Mouse (Mus musculus) testis, postnatal 10 days (tissue): ENCODE measurements around the gene Osmr.
"Not testable (repeated sequence)": the region's sequence is repeated elsewhere in the genome, so short reads cannot be mapped to it uniquely, and the experiment has no call there.

Source experiments
- DNase-seq: peaks from one replicate; pipeline ENCODE4 v3.0.0; 2021; ENCODE audit warnings: low spot score

The Osmr gene

GRCm38 (mm10) chr15:6861617-6862016, 13.2 kb downstream of the Osmr start:
- DNase-seq, result no peak

- no peak for DNase-seq
These were observed 15.0 kb downstream of the Osmr start for GRCm38 (mm10) chr15:6859781-6860180.

- DNase-seq, result no peak
These were observed 15.9 kb downstream of the Osmr start for GRCm38 (mm10) chr15:6858871-6859270.

- no peak for DNase-seq
These were observed 17.4 kb downstream of the Osmr start for GRCm38 (mm10) chr15:6857270-6857905.

- no peak for DNase-seq
These were observed 24.9 kb downstream of the Osmr start for GRCm38 (mm10) chr15:6849851-6850250.

GRCm38 (mm10) chr15:6840199-6840598, 34.6 kb downstream of the Osmr start:
- no peak for DNase-seq

DNA sequence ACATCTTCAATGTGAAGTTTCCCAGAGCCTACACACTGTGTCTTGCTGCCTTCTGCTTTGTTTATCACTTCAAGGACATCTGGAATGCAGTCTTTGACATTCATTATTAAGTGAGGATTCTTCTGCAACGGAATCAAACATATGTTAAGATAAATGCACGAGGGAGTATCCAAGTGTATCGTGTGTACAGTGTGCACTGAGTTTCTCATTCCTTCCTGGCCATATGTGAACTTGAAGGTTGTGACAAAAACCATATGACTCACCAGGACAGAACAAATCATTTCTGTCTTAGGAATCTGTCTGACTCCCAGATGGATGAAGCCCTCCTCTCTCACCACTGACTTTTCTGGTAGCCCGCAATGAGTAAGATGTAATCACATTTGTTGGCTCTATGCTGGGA, 59.0 kb downstream of the Osmr start:
- no peak for DNase-seq

DNA sequence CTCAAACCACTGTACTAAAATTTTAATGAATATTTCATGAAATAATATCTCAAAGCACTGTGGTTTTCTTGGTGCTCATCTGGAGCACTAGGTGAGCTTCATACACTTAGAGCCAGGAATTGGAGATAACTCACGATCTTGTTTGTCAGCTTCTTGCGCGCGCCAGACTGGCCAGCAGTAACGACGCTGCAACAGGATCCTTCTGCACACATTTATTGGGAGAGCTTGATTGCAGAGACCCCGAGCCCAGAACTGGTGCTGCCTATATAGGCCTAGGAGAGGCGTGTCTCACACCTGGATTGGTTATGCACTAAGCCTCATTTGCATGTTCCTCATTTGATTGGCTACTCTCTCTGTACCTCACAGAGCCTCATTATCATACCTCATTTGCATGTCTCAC, 73.6 kb downstream of the Osmr start:
- not testable (repeated sequence) for DNase-seq

GRCm38 (mm10) chr15:6792846-6793245, 81.9 kb downstream of the Osmr start:
- no peak for DNase-seq

GRCm38 (mm10) chr15:6791648-6792047, 83.1 kb downstream of the Osmr start:
- DNase-seq, result no peak

DNA sequence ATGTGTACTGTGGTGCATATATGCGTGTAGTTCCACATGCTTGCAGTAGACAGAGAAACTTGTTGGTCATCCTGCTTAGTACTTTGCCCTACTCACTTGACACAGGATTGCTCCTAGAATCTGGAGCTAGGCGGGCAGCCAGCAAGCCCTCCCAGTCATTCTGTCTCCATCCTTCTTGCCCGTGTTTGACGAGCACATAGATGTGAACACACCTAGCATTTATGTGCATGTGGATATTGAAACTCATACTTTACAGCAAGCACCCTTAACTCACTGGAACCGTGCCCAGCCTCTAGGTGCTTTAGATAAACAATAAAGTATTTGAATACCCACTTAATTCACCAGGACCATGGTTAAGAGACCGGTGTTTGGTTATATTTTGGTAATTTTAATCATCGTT, 84.8 kb downstream of the Osmr start:
- no peak for DNase-seq

DNA sequence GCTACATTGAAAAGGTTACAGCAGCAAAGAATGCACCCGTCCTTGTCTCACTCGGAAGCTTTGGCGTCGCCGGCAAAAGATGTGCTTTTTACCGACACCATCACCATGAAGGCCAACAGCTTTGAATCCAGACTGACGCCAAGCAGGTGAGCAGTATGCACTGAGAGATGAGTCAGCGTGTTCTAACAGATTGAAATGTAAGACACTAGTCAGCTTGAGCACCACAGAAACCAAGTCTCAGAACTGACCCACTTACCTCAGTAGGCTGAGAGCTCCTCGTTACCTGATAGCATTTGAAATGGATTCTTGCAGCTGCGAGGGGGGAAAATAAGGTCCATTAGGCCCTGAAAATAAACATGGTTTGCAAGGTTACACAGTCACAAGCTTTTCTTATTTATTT, 87.5 kb downstream of the Osmr start:
- DNase-seq, result no peak

- no peak for DNase-seq
These were observed 88.6 kb downstream of the Osmr start for GRCm38 (mm10) chr15:6786212-6786611.

- no peak for DNase-seq
These were observed 102.5 kb downstream of the Osmr start for GRCm38 (mm10) chr15:6772265-6772664.
